Mouse (Mus musculus): ENCODE measurements around the gene Pid1.
"Not testable (repeated sequence)": the region's sequence is repeated elsewhere in the genome, so short reads cannot be mapped to it uniquely, and the experiment has no call there.

Pid1 gene

DNA sequence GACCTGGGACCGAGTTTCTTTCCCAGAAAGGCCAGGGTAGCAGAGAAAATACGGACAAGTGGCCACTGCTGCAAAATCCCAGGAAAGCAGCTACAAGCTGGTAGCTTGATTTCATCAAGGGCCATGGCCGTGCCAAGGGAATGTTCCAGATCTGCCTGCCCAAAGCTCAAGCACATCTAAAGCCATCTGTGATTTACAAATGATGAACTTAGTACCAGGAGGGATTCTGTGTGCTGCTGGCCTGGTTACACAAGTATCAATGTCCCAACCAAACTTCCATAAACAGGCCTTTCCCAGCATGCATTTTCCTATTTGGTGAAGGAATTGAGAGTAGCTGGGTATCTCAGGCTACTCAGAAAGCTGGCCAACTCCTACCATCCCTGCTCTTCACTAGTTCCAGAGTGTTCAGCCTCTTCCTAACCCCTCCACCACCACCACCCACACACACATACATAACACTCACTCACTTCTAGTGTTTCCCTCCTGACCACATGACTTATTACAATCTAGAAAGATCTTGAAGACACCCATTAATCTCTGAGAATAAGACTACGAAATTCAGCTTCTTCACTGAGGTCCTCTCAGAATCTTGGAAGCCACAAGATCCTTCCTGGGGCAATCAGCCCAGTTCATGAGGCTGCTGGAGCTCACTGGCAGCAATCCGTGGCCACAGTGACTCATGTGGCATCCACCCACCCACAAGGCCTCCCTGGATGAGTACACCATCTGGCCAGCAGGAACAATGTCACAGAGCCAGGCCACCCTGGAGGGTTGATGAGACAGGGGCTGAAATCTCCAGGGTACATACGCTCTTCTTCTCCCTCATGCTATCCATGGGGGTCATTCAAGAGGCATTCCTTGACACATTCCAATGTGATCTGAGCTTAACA lies 4.1 kb downstream of the Pid1 start:
- peak; percentile 17 to 30 for DNase-seq

DNA sequence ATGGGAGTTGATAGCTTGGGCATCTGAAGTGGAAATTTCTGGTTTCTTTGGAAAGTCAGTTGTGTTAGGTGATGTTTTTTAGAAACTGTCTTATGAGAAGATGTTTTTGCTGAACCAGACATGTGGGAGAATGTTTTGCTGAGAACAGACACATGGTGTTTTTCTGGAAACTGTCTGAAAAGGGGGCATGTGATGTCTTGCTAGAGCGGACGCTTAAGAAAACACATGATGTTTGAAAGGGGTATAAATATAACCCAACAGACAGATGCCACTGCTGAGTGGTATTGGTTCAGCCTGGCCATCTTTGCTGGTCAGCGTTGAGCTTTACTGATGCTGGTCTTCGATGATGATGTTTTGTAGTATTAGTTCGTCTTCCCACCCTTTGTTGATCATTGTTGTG lies 6.8 kb downstream of the Pid1 start:
- DNase-seq, result no peak

DNA sequence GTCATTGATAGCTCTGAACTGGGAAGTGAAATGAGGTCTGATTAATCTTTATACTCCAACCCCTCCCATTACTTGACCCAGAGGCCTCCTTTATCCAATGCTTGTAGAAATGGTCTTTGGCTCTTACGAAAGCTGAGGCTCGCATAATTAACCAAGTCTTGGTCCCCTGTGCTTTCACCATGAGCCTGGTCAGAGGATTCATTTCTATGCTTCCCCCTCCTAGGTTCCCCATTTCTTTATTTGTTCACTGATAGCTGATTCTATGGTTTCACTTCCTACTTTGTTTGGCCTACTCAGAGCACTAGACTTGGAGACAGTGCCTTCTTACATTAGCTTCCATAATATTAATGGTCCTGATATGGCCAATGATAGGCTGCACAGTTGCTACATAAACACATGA lies 13.7 kb downstream of the Pid1 start:
- DNase-seq, result no peak

DNA sequence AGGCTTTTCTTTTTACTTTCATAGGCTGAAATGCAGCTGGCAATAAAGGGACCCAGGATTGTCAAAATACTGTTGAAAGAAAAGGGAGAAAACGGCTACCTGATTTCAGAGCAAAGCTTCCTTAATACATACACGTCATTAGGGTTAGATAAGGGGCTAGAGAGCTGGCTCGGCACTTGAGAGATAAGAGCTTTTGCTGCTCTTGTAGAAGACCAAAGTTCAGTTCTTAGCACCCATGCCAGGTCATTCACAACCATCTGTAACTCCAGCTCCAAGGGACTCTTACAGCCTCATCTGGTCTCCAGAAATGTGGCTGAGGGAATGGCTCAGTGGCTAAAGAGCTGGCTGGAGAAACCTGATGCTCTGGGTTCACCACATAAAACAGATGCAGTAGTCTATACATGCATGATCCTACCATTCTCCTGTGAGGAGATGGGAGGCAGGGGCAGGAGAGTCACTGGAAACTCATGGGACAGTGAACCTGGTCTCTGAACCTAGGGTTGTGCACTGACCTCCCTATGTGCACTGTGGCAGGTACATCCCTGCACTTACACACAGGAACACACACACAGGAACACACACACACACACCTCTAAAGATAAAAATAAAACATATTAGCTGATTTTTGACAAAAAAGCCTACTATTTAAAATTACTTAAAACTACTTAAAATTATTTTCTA lies 16.0 kb downstream of the Pid1 start:
- DNase-seq, result no peak

DNA sequence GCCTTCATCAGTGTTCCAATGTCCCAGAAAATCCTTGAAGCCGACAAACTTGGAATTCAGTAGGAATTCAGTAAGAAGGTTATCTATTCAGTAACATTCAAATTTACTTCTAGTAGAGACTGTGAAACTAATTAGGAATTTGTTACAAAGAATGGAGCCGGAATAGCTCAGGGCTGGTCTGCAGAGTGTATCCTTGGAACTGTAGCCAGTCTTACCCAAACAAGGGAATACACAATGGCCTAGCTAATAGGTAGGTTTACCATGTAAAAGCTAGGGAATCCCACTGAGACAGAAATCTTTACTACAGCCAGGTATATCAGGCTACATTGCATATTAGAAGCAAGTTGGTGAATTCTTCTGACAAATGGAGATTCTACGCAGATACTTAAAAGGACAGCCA lies 31.2 kb downstream of the Pid1 start:
- not testable (repeated sequence) for DNase-seq

DNA sequence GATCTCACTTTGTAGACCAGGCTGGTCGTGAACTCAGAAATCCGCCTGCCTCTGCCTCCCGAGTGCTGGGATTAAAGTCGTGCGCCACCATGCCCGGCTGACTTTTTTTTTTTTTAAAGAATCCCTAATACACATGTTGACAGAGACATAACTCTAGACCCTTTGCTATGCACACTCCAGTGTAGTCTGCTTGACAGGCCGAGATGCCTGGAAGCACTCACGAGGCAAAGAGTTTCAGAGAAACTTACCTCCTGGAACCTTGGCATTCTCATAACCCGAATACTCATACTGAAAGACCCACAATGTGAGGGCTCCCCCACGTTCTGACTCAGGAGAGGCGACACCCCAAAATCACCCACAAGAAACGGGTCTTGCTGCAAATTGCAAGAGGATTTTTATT lies 32.1 kb downstream of the Pid1 start:
- not testable (repeated sequence) for DNase-seq

DNA sequence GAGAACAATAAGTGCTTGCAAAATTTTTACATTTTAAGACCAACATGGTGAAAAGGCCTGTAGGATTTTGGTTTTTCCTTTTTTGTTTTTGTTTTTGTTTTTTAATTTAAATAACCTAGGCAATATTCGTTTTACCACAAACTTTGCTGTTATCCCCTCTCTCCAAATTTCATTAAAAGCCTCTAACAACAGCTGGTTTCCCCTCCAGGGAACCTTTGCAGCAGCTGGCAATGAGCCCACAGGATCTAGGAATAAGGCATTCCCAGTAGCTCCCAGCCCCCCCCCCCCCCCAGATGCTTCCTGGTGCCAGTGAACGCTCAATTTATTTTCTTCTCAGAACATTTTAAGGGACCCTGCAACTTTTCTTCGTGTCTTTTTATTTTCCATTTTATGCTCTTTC lies 38.7 kb downstream of the Pid1 start:
- peak; percentile 34 to 52 for DNase-seq

DNA sequence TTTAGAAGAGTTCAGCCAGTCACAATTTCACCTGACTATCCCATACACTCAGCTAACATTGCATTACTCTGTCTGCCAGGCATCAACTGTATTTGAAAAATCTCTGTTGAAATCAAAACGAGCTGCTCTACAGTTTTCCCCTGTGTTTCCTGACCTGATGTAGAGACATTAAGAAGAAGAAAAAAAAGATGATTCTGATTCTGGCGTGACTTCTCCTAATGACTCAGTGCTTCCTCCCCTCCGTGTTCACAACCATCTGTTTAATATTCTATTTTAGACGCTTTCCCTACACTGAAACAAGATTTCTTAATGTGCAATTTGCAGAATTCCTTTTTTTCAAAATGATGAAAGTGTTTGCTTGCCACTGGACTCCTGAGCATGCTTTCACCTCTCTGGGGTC lies 42.7 kb downstream of the Pid1 start:
- DNase-seq, result no peak

DNA sequence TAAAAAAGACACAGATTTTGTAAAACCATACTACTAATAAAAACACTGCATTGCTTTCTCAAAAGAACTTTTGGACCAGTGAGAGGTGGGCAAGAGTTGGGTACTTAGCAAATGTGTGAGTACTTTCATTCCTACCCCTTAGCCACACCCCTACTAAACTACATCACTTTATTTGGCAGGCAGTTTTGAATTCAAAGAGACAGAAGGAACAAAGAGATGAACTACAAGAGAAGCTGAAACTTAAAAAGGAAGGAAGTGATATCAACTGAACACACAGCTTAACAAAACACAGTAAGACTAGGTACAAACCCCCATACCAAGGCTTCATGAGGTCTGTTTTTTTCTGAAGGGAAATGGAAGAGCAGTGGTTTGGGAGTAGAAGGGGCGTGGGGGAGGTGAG lies 45.4 kb downstream of the Pid1 start:
- DNase-seq, result no peak

DNA sequence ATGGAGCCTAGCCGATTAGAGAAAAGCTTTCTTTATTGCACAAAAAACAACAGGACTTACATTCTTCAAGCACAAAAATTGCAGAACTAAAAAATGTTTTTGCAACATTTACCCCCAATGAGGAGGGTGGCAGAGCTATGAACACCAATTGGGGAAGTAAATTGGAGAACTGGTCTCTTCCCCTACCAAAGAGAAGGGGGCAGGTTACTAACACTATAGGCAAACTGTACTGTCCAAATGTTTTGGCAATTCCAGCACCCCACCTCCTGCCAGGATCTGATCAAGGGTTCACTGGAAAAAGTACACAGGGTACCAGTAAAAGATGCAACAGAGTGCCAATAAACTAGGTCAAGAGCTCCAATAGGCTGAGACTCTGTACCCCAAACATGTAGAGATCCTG lies 46.2 kb downstream of the Pid1 start:
- no peak for DNase-seq

DNA sequence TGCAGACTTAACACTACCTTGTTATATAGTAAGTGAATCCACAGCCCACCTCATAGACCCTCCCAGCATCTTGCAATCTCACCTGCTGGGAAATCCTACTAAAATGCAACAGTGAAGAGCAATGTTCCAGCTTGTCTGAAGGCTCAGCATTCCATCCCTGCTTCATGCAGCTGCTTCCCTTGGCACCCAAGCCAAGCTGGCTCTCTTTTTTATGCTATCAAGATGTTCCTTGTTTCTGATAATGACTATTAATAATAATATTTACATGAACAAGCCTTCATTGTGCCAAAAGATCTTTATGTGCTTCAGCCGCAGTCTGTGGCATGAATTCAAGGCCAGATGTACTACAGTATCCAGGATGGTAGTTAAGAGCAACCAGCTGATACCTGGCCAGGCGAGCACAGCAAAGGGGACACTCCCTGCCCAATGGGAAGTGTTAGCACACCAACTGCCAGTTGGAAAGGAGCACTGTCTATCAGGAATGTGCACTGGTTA lies 54.0 kb downstream of the Pid1 start:
- DNase-seq, result no peak

DNA sequence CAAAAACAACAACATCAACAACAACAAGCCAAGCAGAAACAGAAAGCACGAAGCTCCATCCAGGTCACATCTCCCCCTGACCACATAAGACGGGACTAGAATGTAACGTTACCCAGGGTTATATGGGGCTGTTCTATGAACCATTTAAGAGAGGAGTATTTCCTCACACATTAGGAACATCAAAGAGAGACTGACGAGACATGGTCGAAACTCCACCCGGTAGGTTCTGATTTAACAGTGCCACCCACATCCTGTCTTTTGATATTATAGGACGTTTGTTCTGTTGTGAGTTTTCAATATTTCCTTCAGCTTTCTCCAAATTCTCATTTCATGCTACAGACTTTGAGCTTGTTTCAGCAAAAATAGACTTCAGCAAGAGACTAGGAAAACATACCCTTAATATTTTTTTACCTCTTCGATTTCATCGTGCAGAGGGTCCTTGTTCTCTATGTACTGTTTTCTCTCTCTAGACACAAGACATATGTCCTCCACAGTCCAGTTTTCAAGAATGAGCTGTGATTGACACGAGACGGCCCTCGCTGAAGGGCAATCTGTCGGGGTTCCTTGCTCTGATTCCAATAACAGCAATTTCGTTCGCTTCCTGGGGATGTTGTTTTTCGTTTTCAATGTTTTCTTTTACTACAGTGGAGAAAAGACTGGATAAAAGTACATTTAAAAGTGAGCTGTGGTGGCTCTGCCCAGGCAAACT lies 58.1 kb downstream of the Pid1 start:
- no peak for DNase-seq

DNA sequence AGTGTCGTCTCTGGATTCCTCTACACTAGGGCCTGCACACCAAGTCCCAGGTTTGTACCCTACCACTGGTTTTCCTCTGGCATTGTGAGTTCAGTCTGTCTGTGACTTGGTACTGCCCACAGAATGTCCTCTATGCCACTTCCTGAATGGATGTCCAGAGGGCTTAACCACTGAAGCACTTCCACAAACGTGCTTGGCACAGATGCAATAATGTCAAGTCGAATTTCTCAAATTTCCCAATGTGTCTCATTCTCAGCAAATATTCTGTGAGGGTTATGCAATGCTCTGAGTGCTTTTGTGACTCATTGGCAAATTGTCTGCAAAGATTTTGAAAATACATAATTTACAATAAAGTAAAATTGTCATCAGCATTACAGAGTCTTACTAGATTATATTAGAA lies 61.2 kb downstream of the Pid1 start:
- DNase-seq, result peak; percentile 11 to 31

DNA sequence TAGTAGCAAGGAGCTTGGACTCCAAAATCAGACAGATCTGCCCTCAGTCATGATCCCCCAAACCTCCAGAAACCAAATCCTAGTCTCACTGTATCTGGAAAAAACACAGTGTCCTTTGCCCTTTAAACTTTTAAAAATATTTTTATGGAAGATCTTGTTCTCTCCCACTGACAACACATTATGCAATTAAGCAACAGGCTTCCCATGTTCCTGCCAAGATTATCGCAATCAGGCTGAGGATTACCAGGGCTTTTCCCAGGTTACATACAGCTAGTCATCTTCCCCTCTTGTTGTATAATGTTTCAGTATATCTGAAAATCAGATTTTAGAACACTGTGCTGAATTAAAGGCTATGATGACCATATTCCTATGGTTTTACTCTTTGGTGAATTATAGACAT lies 64.3 kb downstream of the Pid1 start:
- no peak for DNase-seq

DNA sequence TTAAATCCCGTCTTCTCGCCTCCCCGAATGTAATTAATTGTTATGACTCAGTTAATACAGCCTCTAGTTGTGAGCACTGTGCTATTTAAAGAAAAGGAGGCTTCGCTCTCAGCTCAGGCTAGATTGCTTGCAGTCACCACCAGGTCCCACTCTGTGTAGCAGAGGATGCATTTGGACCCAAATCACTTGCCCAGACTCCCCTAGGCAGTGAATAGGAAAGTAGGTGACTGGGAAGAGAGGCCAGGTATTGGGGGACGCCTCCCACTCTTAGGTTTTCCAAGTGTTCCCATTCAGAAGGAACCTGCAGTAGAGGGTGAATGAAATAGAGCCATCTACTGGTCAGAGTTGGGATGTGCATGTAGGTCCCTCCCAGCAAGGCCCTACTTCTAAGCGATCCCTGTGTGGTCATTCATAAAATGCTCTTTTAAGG lies 77.3 kb downstream of the Pid1 start:
- DNase-seq, result peak; percentile 83 to 86

DNA sequence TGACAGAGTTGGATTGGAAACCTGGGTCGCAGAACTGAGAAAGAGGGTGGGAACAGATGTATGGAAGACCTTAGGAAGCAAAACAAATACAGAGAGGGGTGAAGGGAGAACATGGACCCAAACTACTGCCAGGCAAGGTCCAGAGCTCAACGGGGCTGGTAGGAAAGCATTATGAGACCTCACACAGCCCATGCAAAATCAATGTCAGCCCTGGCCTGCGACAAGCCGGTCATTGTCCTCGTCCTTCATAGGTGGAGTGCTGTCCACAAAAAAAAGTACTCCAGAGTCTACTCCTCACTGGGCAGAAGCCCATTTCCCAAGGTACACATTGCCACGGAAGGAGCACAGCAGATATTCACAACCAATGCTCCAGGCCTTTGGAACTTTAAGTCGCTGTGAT lies 78.4 kb downstream of the Pid1 start:
- no peak for DNase-seq

DNA sequence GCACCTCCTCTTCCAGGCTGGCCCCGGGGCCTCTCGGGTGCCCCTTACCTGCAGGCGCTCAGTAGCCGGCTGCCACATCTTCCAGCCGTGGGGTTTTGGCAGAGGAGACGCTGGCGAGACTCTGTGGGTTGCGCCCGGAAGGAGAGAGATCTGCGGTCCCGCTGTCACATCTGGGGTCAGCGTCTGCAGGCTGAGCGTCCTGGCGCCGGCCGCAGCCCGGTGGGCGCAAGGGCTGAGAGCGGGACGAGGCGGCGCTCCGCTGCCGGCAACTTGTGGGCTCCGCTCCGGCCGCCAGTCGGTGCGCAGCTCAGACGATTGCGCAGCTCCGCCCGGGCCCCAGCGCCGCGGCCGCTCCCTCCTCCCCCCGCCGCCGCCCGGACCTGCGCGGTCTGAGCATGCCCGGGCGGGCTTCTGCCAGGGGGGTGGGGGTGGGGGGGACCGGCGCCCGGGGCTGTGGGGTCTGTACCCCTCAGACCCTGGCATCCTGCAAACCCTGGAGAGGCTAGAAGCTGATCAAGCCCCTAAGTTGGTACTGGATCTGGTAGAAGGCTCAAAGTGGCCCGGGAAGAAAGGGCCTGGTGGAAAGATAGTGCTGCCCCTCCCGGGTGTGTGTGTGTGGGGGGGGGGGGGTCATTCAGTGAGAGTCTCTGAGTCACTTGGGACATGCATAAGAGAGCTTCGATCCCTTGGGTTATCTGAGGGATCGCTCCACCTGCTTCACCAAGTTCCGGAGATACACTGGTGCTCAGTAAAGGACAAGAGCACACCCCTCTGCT lies 79.5 kb downstream of the Pid1 start:
- peak; percentile 77 to 84 for DNase-seq

DNA sequence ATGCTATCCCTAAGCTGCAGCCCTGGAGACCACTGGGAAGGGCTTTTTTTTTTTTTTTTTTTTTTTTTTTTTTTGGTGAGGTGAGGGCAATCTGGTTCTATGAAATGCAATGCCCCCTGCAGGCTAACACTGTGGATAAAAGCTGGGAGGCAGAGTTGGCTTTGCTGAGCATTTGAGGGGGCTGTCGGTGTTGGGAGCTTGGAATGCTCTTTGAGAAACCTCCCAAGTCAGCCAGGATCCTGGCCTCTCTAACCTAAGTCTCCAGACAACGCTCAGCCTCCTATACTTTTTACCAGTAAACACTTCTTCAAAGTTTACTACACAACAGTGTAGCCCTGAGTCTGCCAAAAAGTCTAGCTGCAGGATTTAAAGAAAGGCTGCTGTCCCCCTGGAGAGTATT lies 80.9 kb downstream of the Pid1 start:
- DNase-seq, result peak; percentile 55 to 64

DNA sequence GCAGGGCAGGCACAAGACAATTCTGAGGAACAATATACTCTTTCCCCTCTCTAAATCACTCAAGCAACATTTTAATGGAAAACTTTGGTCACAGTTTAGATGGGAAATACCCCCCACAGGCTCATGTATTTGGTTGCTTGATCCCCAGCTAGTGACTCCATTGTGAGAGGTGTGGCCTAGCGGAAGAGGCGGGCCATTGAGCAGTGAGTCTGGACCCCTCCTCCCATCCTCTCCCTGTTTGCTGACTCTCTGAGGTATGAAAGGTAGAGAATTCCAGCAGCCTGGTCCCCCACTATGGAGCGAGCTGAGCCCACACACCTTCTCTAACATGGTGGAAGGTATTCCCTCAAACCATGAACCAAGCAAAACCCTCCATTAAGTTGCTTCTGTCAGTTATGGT lies 83.8 kb downstream of the Pid1 start:
- DNase-seq, result no peak

DNA sequence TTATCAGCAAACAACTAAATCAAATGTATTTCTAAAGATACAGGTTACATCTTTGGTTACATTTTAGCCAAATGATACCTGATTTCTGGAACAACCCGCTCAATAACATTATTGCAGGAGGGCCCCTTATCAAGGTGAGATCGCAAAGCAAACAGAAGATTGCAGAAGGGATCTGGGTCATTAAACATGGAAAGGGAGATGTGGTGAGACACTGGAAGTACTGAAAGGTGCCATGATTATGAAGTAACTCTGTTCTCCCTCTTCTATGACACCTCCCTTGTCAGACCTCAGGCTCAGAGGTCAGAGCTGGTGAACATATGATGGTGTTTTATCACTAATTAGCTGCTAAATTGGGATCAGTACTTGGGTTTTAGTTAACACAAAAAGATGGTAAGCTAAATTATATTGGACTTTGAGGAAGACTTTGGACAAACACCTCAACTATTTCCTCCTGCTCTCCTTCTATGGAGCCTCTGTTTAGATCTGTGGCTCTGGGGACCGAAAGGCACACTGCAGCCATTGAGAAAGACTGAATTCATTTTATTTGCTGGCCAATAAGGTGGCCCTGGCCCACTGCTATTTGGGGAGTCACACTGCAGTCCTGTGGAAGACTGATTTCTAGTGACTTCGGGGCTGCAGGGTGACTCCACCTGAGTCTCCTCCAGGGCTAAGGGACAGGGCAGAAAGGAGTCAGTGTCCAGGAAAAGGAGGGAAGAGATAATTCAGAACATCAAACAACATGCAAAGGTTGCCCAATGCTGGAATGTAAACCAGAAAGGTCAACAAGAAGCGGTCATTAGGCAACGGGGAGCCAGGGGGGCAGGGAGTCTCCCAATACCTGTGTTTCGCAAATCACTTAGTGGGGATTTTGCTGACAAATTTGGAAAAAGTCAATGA lies 85.4 kb downstream of the Pid1 start:
- no peak for DNase-seq

DNA sequence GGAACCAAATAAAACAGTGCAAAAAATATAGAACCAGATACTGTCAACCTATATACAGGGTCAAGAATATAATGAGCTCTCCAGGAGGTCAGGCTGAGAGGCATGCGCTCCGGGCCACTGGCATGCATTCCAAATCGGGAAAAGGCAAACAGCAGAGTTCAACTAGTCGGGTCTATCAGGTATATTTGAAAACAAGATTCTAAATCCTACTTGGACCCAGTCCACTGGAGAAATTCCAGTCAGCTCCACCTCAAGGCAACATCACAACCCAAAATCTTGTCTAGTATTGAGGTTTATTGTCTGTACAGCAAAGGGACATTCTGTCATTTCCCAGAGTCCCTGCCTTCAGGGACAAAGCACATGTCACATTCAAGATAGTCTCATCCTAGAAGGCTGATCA lies 91.0 kb downstream of the Pid1 start:
- DNase-seq, result no peak
